12 mouse cellular contexts compared by ENCODE assay signal in genomic region chr1:128585396-128586161, GRCm38 (mm10). TPM values are rescaled to one million over a fixed set of nuclear protein-coding genes. Genes with fewer than 3 reads are reported as not detected.
DNase-seq lines count a peak whose midpoint lies in the region; ATAC-seq and TF ChIP-seq lines count a peak whose summit lies in the region.
"Had no signal": no experiment of that assay in that cellular context is flagged by ENCODE, and none has a peak within 500 bp of the region (broad histone marks: within the 10 kb centered on the region; RNA-seq: fewer than 3 reads in every experiment).

No protein-coding gene starts in this region.

- H3K4me2 ChIP-seq in lung, postnatal 0 days (replicated peaks; ENCODE audit: low read depth, low read length), result no peak overlapping the region
- no peak overlapping the region for H3K4me2 ChIP-seq in embryonic facial prominence, embryonic 11.5 days (ENCODE audit: low read depth, low read length)
- H3K4me2 ChIP-seq in hindbrain, embryonic 13.5 days, result no peak overlapping the region
- H3K4me2 ChIP-seq in midbrain, postnatal 0 days (ENCODE audit: low read depth, low read length, poor library complexity, severe bottlenecking), result no peak overlapping the region
- H3K4me2 ChIP-seq: liver, embryonic 13.5 days had no signal

- intact Hi-C loops in left cerebral cortex, postnatal 10 days (cut with DNase I), result no loop called here

- H3K9ac ChIP-seq in lung, postnatal 0 days (replicated peaks; ENCODE audit: low read depth), result no peak overlapping the region
- H3K9ac ChIP-seq in embryonic facial prominence, embryonic 11.5 days (replicated peaks; ENCODE audit: low read length), result no peak overlapping the region
- H3K9ac ChIP-seq in hindbrain, embryonic 13.5 days, result no peak overlapping the region
- H3K9ac ChIP-seq in midbrain, postnatal 0 days (replicated peaks; ENCODE audit: low read length, poor library complexity, severe bottlenecking), result no peak overlapping the region
- H3K9ac ChIP-seq: liver, embryonic 13.5 days had no signal

- peak; percentile 59 for ATAC-seq in lung, postnatal 0 days
- peak; percentile 68; the same call in 1 of the 2 replicates for ATAC-seq in embryonic facial prominence, embryonic 11.5 days (replicated peaks; ENCODE audit: insufficient number of reproducible peaks, low FRiP score, low TSS enrichment, low read depth)
- peak; percentile 83 for ATAC-seq in hindbrain, embryonic 13.5 days (ENCODE audit: low FRiP score)
- 0 out of 2 replicates have a peak, but pooled peaks have one; percentile 47 for ATAC-seq in midbrain, postnatal 0 days (ENCODE audit: low FRiP score)

- H3K9me3 ChIP-seq in lung, postnatal 0 days (ENCODE audit: low read length), result no peaks in the 10 kb centered on the region
- H3K9me3 ChIP-seq in embryonic facial prominence, embryonic 11.5 days (replicated peaks; ENCODE audit: control insufficient read depth, low read length), result no peaks in the 10 kb centered on the region
- H3K9me3 ChIP-seq in hindbrain, embryonic 13.5 days, result no peaks in the 10 kb centered on the region
- no peaks in the 10 kb centered on the region for H3K9me3 ChIP-seq in midbrain, postnatal 0 days (ENCODE audit: low read length)
- H3K9me3 ChIP-seq: liver, embryonic 13.5 days had no signal

- H3K4me1 ChIP-seq in lung, postnatal 0 days (ENCODE audit: insufficient read depth, low read depth, low read length), result peaks cover 7% of the 10 kb centered on the region; the same call in 1 of the 2 replicates
- H3K4me1 ChIP-seq in embryonic facial prominence, embryonic 11.5 days (ENCODE audit: control insufficient read depth, insufficient read depth, low read length), result no peaks in the 10 kb centered on the region
- H3K4me1 ChIP-seq in hindbrain, embryonic 13.5 days (replicated peaks), result peaks cover 31% of the 10 kb centered on the region
- no peaks in the 10 kb centered on the region for H3K4me1 ChIP-seq in midbrain, postnatal 0 days (ENCODE audit: insufficient read depth, low read length)

- no peak for TF ChIP-seq EP300 in lung, postnatal 0 days (IDR thresholded peaks at IDR 0.05)

- no peak for TF ChIP-seq CTCF in lung, postnatal 0 days (IDR thresholded peaks at IDR 0.05)
- no peak for TF ChIP-seq CTCF in midbrain, postnatal 0 days (IDR thresholded peaks at IDR 0.05)

- 50% methylated on average over 3 of the region's 3 CpGs for WGBS in lung, postnatal 0 days
- 43% methylated on average over 3 of the region's 3 CpGs for WGBS in embryonic facial prominence, embryonic 11.5 days
- WGBS in hindbrain, embryonic 13.5 days, result 16% methylated on average over 3 of the region's 3 CpGs
- 24% methylated on average over 3 of the region's 3 CpGs for WGBS in midbrain, postnatal 0 days

- DNase-seq in lung, postnatal 0 days (ENCODE audit: low spot score), result peak; percentile 49
- no peak for DNase-seq in lung, postnatal 14 days
- DNase-seq in embryonic facial prominence, embryonic 11.5 days (ENCODE audit: low spot score), result no peak
- peak; percentile 74 for DNase-seq in midbrain, postnatal 0 days (ENCODE audit: low spot score)
- no peak for DNase-seq in urinary bladder, postnatal 10 days (ENCODE audit: low spot score)
- DNase-seq in left cerebral cortex, postnatal 10 days (ENCODE audit: extremely low spot score in 1 of 2, low spot score in 2 of 2), result no peak
- DNase-seq in layer of hippocampus, postnatal 25 days (ENCODE audit: extremely low spot score in 1 of 2, low spot score in 1 of 2), result no peak
- DNase-seq: liver, embryonic 13.5 days; right cerebral cortex, postnatal 14 days had no signal

- H3K36me3 ChIP-seq in lung, postnatal 0 days (ENCODE audit: insufficient read depth, low read length), result no peaks in the 10 kb centered on the region
- no peaks in the 10 kb centered on the region for H3K36me3 ChIP-seq in embryonic facial prominence, embryonic 11.5 days (replicated peaks; ENCODE audit: control insufficient read depth, insufficient read depth, low read depth, low read length)
- H3K36me3 ChIP-seq in hindbrain, embryonic 13.5 days, result peaks cover 3% of the 10 kb centered on the region; the same call in 1 of the 2 replicates
- no peaks in the 10 kb centered on the region for H3K36me3 ChIP-seq in midbrain, postnatal 0 days (ENCODE audit: insufficient read depth, low read length)
- H3K36me3 ChIP-seq: liver, embryonic 13.5 days had no signal

- H3K4me3 ChIP-seq in lung, postnatal 0 days (ENCODE audit: low read depth, low read length), result no peak overlapping the region
- H3K4me3 ChIP-seq in embryonic facial prominence, embryonic 11.5 days (ENCODE audit: low read depth, low read length), result no peak overlapping the region
- no peak overlapping the region for H3K4me3 ChIP-seq in hindbrain, embryonic 13.5 days
- H3K4me3 ChIP-seq in midbrain, postnatal 0 days (ENCODE audit: low read depth, low read length), result no peak overlapping the region
- H3K4me3 ChIP-seq: liver, embryonic 13.5 days had no signal

- no peak overlapping the region for H3K27ac ChIP-seq in lung, postnatal 0 days (ENCODE audit: low read length)
- H3K27ac ChIP-seq in embryonic facial prominence, embryonic 11.5 days (replicated peaks; ENCODE audit: low read depth, low read length), result no peak overlapping the region
- H3K27ac ChIP-seq in hindbrain, embryonic 13.5 days, result no peak overlapping the region; the same call in 1 of the 2 replicates
- H3K27ac ChIP-seq in midbrain, postnatal 0 days (ENCODE audit: low read depth, low read length), result no peak overlapping the region
- H3K27ac ChIP-seq: kidney, postnatal 0 days; liver, embryonic 13.5 days had no signal

- H3K27me3 ChIP-seq in lung, postnatal 0 days (replicated peaks; ENCODE audit: insufficient read depth, low read length), result no peaks in the 10 kb centered on the region
- peaks cover 6% of the 10 kb centered on the region for H3K27me3 ChIP-seq in embryonic facial prominence, embryonic 11.5 days (ENCODE audit: control insufficient read depth, insufficient read depth, low read length)
- H3K27me3 ChIP-seq in hindbrain, embryonic 13.5 days, result no peaks in the 10 kb centered on the region
- no peaks in the 10 kb centered on the region for H3K27me3 ChIP-seq in midbrain, postnatal 0 days (ENCODE audit: insufficient read depth, low read length)
- H3K27me3 ChIP-seq: CH12.LX had no signal

RNA-seq across cellular contexts. Expression of gene Cxcr4, which starts 6.5 kb away (rescaled TPM):
- polyA plus RNA-seq in lung, postnatal 0 days (2015; fragmentation: Nextera tagmentation; extraction: Ambion mirVana), result 13.3 and 15.1 TPM in 2 replicates
- 6.8 and 7.0 TPM in 2 replicates for polyA plus RNA-seq in embryonic facial prominence, embryonic 11.5 days (2014; fragmentation: Nextera tagmentation; extraction: Ambion mirVana)
- 15.4 and 15.5 TPM in 2 replicates for polyA plus RNA-seq in hindbrain, embryonic 13.5 days (2015; fragmentation: Nextera tagmentation; extraction: Ambion mirVana)
- 19.3 and 28.5 TPM in 2 replicates for total RNA-seq in midbrain, postnatal 0 days (2014; rRNA removed)
- polyA plus RNA-seq in midbrain, postnatal 0 days (2015; fragmentation: Nextera tagmentation; extraction: Ambion mirVana), result 1.5 and 1.7 TPM in 2 replicates
- 1 to 10 TPM; 7.2 to 10.0 TPM for total RNA-seq in left cerebral cortex, postnatal 10 days (2021)
- total RNA-seq in layer of hippocampus, postnatal 25 days (2021), result 1 to 10 TPM; 7.7 to 8.9 TPM

Comparison
In these comparisons a context has a peak if more than half of its experiments do, and no peak if none do; other contexts are left out.
1. DNase-seq: peak in lung, postnatal 0 days (single experiment) and midbrain, postnatal 0 days (single experiment); none in lung, postnatal 14 days (single experiment), embryonic facial prominence, embryonic 11.5 days (single experiment), urinary bladder, postnatal 10 days (single experiment), left cerebral cortex, postnatal 10 days (0 of 2) and layer of hippocampus, postnatal 25 days (0 of 2).
2. Peak in every context shown above with its lines, with median percentiles within 50 percentile points of each other: ATAC-seq.